Mouse (Mus musculus) A20 (cell line): ENCODE measurements around the gene Mgat5.
A peak's percentile ranks its signal among the peaks of the same experiment; 100 is the strongest.

Source experiments
- DNase-seq: peaks from one replicate; pipeline ENCODE4 v3.0.0-alpha.2; 2011; ENCODE audit warnings: low read depth, low spot score

Mgat5 gene

GRCm38 (mm10) chr1:127257005-127257404 lies 52.2 kb downstream of the Mgat5 start:
- DNase-seq = no peak

- no peak for DNase-seq
These were observed 54.9 kb downstream of the Mgat5 start for GRCm38 (mm10) chr1:127259669-127260068.

- no peak for DNase-seq
These were observed 56.2 kb downstream of the Mgat5 start for GRCm38 (mm10) chr1:127260969-127261368.

- no peak for DNase-seq
These were observed 57.5 kb downstream of the Mgat5 start for GRCm38 (mm10) chr1:127262170-127262837.

DNA sequence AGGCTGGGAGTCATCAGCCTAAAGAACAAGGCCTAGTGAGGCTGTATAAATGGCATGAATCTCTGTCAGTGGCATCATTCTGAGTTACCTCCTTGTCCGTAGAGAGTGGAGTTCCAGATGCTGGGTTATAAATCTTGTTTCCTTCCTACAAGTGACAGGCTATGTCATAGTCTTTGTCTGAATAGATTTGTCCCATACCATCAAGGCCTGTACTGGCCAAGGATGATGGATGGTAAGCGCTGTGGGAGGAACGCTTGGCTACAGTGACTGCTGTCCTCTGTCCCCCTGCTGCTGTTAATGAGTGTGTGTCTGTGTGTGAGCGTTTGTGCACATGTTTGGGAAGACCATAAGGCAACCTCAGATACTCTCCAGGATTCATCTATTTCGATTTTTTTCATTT lies 63.2 kb downstream of the Mgat5 start:
- DNase-seq = no peak

DNA sequence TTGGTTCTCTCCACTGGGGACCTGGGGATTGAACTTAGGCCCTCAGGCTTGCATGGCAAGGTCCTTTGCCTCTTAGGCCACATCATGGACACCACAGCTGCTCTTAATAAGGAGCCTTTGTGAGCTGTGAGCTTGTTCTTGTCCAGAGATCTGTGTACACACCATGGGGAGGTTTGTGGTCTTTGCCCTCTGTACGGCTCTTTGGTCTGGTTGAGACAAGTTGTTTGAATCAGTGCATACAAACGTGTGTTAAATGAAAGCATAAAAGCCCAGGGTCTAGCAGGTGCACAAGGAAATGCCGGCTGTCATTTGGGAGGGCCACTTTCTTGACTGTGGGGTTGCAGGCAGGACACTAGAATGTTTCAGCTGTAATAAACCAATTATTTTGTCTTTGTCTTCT lies 64.5 kb downstream of the Mgat5 start:
- no peak for DNase-seq

DNA sequence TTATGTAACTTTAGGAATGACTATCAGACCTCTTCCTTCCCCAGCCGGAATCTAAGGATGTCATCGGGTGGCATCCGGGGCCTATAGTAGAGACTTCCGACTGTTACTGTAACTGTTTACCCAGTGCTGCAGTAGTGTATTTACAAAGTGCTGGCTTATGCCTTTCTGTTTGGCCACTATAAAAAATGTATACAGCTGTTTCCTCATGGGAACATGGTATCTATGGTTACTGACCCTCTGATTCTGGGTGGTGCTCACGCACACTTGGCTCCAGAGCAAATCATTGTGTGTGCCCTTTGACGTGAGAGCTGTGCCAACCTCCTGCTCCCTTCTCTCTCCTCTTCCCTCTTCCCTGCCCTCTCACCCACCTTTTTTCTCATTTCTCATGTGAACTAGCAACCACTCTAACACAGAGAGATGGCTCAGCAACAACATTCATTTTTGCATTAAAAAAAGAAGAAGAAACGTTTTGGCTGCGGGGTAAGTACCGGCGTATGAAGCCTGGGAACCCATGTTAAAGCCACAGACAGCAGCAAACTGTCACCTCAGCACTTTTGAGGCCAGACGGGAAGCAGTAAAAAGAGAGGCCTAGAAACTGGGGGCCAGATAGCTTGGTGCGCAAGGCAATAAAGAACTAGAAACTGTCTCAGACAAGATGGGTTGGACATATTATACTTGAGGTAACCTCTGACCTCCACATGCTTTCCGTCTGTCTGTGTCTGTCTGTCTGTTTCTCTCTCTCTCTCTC lies 65.6 kb downstream of the Mgat5 start:
- DNase-seq = no peak

DNA sequence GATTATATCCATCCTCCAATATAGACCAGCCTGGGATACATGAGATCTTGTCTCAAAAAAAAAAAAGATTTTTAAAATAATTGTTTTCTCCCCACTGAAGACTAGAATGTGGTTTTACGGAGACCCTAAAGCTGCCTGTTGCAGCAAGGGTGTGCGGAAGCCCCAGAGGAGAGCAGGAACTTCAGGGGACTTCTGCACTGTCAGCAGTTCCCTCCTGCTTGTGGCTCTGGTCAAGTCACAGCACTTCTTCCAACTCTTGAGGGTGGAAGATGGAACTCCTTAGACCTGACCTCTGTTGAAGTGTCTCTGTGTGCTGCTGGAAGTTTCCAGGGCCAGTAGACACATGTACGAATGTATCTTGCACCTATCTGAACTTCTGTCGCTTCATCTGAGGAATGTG lies 66.3 kb downstream of the Mgat5 start:
- no peak for DNase-seq

GRCm38 (mm10) chr1:127273363-127273762 lies 68.5 kb downstream of the Mgat5 start:
- DNase-seq = no peak

- DNase-seq = no peak
These were observed 70.9 kb downstream of the Mgat5 start for GRCm38 (mm10) chr1:127275572-127276324.

- DNase-seq = no peak
These were observed 73.3 kb downstream of the Mgat5 start for GRCm38 (mm10) chr1:127278067-127278466.

- DNase-seq = peak; percentile 65
These were observed 75.4 kb downstream of the Mgat5 start for GRCm38 (mm10) chr1:127280256-127280655.

GRCm38 (mm10) chr1:127284975-127285374 lies 80.2 kb downstream of the Mgat5 start:
- no peak for DNase-seq

DNA sequence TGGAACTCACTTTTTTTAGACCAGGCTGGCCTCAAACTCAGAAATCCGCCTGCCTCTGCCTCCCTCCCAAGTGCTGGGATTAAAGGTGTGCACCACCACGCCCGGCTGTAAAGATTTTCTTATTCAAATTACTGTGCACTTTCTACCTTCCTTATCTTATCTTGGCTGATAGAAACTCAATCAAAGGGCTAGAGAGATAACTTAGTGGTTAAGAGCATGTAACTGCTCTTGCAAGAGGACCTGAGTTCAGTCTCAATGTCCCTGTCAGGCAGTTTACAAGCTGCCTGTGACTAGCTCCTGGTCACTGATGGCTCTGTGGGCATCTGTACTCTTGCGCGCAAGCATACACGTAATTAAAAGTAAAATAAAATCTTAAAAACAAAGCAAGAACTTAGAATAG lies 82.7 kb downstream of the Mgat5 start:
- DNase-seq = no peak

DNA sequence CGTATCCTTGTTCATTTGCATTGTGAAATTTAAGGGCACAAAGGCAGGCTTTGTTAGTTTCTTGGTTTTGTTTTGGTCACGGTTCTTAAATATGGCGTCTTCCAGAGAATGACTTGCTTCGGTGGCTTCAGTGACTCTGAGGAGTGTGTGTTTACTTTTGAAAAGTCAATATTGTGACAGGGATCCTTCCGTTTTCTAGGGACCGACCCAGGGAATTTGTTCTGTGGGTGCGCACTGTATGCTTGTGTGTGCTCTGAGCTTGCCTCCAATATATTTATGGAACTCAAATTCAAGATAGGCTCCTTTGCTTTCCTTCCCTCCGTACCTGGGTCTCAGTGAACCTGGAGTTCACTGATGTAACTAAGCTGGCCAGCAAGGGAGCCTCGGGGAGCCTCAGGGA lies 86.1 kb downstream of the Mgat5 start:
- DNase-seq = no peak

GRCm38 (mm10) chr1:127291721-127292120 lies 86.9 kb downstream of the Mgat5 start:
- DNase-seq = no peak

- no peak for DNase-seq
These were observed 88.5 kb downstream of the Mgat5 start for GRCm38 (mm10) chr1:127293286-127293685.

DNA sequence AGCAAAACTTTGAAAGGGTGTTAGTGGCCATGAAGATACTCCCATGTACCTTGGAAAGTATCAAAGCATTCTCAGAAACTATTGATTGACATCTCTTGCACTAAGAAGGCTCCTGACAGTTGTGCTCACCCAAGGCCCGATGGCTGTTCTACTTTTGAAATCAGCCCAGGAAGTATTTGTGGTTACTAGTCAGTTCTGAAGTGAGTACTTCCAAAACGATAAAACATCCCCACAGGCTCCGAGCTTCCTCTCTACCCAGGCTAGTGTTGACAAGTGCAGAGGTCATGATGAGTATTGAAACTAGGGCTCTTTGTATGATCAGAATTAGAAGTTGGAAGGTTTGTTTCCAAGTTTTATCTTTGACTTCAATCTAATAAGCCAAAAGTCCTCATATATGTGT lies 92.0 kb downstream of the Mgat5 start:
- DNase-seq = peak; percentile 25

GRCm38 (mm10) chr1:127299774-127300173 lies 95.0 kb downstream of the Mgat5 start:
- DNase-seq = no peak

DNA sequence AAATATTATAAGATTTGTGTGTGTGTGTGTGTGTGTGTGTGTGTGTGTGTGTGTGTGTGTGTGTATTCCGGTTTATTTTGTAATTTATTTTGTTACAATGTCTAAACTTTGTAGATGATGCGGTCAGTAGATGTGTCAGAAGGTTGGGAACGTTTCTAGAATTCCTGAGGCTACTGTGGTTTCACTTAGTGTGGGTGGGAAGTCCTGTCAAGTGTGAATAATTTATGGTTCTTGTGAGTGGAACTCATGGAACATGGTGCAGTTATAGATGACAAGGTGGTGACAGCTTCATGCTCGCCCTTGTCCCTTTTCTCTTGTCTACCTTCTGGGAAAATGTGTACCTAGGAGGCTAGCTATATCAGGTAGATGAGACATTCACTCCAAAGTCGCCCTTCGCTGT lies 96.2 kb downstream of the Mgat5 start:
- DNase-seq = no peak

GRCm38 (mm10) chr1:127302620-127303019 lies 97.8 kb downstream of the Mgat5 start:
- peak; percentile 15 for DNase-seq

- DNase-seq = no peak
These were observed 99.0 kb downstream of the Mgat5 start for GRCm38 (mm10) chr1:127303791-127304190.

DNA sequence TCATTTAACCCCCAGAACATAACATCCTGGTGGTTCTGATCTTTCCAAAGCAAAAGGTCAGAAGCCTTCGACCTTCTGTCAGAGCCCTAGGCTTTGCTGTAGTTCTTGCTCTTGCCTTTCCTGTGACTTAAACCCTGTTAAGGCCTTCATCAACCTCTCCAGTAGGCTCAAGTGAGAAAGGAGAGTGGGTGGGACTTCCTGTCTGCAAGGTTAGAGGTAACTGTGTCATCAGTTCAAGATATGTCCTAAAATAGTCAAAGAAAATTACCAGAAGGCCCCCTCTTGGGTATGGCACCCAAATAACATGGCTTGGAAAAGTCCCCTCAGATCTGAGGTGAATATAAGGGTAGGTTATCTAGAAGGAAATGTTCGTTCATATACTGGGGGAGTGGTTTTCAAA lies 99.5 kb downstream of the Mgat5 start:
- DNase-seq = no peak
